Mouse (Mus musculus): ENCODE data around the gene Rubcn. TPM values are rescaled to one million over a fixed set of nuclear protein-coding genes. Genes with fewer than 3 reads are reported as not detected.
A peak's percentile ranks its signal among the peaks of the same experiment; 100 is the strongest.

Rubcn gene
- polyA plus RNA-seq, 1 experiment, result 39.7 TPM

DNA sequence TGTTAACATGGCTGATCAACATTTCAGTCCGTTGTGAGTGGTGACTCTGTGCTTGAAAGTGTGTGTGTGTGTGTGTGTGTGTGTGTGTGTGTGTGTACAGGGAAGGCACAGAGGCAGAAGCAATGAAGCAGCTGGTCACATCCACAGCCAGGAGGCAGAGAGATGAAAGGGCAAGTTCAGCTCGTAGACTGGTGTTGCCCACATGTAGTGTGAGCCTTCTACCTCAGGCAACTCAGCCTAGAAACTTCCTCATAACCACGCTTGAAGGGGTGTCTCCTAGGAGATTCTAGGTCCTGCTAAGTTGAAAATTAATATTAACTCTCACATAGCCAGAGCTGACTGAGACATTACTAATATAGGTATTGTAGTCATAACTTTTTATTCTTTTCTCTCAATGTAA is 4.2 kb downstream of the Rubcn start:
- Histone ChIP-seq H3K4me3 (ENCODE audit: insufficient read depth, low read length) (no peak overlapping the region), H3K27ac (ENCODE audit: insufficient read depth, low read depth, low read length) (no peak overlapping the region), H3K4me1 (ENCODE audit: control insufficient read depth, insufficient read depth, low read length) (peaks cover 13% of the 10 kb centered on the region)
- TF ChIP-seq CTCF (IDR thresholded peaks at IDR 0.05; ENCODE audit: low read depth, low read length), result no peak
- TF ChIP-seq POLR2A (IDR thresholded peaks at IDR 0.05; ENCODE audit: borderline replicate concordance, low read depth, low read length), result no peak

DNA sequence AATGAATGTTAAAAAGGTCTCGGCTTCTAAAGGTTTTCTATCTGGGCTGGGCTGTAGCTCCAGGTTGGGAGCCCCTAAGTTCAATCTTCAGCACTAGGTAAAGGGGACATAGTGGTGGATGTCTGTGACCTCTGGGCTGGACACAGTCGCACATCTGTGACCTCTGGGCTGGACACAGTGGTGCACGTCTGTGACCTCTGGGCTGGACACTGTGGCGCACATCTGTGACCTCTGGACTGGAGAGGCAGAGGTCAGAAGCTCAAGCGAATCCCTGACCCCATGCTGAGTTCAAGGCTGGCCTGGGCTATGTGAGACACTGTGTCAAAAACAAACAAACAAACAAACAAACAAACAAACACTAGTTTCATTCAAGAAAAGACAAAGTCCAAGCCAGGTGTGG is 7.3 kb downstream of the Rubcn start:
- TF ChIP-seq POLR2A (IDR thresholded peaks at IDR 0.05; ENCODE audit: borderline replicate concordance, low read depth, low read length) (no peak), CTCF (IDR thresholded peaks at IDR 0.05; ENCODE audit: low read depth, low read length) (no peak)
- Histone ChIP-seq H3K4me1 (ENCODE audit: control insufficient read depth, insufficient read depth, low read length) (peaks cover 15% of the 10 kb centered on the region), H3K27ac (ENCODE audit: insufficient read depth, low read depth, low read length) (no peak overlapping the region), H3K4me3 (ENCODE audit: insufficient read depth, low read length) (no peak overlapping the region)

DNA sequence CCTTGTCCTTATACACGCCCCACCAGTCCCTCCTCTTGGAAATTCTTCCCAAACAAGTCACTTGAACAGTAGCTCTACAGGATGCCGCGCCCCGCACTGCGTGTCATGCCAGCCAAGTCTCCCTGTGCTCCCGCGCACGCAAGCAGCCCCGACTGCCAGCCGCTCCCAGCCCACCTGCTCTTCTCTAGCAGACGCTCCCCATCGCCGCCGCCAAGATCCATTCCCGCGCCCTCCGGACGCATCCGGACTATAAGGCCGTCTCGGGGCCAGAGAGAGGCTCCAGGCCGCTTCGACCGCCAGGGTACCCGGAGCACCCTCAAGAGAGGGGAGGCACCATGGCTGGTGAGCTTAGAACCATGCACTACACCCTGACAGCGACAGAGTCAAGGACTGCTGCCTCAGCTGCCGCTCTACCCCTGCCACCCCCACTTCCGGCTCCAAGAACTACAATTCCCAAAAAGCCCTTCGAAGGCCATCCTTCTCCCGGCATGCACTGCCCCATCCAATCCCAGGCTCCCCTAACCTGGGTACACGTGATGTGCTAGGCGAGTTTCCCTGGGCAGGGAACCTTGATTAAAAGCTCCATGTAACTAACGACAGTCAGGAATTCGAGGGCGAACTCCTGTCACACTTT is 9.5 kb downstream of the Rubcn start:
- Histone ChIP-seq H3K4me3 (ENCODE audit: insufficient read depth, low read length) (peak overlapping the region; percentile 79), H3K4me1 (ENCODE audit: control insufficient read depth, insufficient read depth, low read length) (peaks cover 11% of the 10 kb centered on the region), H3K27ac (ENCODE audit: insufficient read depth, low read depth, low read length) (peak overlapping the region; percentile 37)
- TF ChIP-seq CTCF (IDR thresholded peaks at IDR 0.05; ENCODE audit: low read depth, low read length) (no peak), POLR2A (IDR thresholded peaks at IDR 0.05; ENCODE audit: borderline replicate concordance, low read depth, low read length) (no peak)

DNA sequence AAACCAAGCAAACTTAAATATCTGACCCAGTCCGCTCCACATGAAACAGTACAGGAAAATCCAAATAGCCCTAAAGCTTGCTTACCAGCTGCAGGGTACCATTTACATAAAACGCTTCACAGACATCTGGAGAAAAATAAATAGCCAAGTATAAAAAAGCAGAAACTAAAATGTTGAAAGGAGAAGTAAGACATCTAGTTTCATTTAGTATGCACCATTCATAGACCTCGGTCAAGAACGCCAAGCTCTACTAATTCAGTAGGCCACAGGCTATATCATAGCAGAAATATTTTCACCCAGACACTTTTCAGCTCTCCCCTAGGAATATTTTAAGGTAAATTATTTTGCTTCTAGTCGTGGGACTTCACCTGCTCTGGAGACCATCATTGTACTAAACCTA is 10.9 kb downstream of the Rubcn start:
- no peak for TF ChIP-seq POLR2A (IDR thresholded peaks at IDR 0.05; ENCODE audit: borderline replicate concordance, low read depth, low read length)
- TF ChIP-seq CTCF (IDR thresholded peaks at IDR 0.05; ENCODE audit: low read depth, low read length), result no peak
- Histone ChIP-seq H3K4me3 (ENCODE audit: insufficient read depth, low read length) (peak overlapping the region; percentile 79; the same call in 1 of the 2 replicates), H3K4me1 (ENCODE audit: control insufficient read depth, insufficient read depth, low read length) (peaks cover 10% of the 10 kb centered on the region), H3K27ac (ENCODE audit: insufficient read depth, low read depth, low read length) (peak overlapping the region; percentile 19; the same call in 1 of the 2 replicates)

DNA sequence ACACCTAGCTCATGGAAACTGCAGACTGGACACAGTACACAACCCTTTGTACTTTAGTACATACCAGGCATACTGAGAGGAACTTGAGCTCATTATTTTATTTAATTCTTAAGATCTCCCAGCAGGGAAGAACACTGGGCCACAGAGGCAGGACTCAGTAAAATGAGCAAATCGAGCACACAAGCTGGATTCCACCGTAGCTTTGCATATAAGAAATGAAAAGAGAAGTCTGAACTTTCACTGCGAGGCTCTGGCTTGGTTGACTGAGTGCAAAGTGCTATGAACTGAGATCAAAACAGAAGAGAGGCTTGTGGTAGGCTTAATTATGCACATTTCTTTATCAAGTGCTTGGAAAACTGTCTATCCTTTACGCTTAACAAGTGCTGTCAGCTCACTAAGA is 12.2 kb downstream of the Rubcn start:
- H3K4me3 ChIP-seq (ENCODE audit: insufficient read depth, low read length), result no peak overlapping the region
- no peak for TF ChIP-seq CTCF (IDR thresholded peaks at IDR 0.05; ENCODE audit: low read depth, low read length)
- no peak for TF ChIP-seq POLR2A (IDR thresholded peaks at IDR 0.05; ENCODE audit: borderline replicate concordance, low read depth, low read length)
- H3K4me1 ChIP-seq (ENCODE audit: control insufficient read depth, insufficient read depth, low read length), result peaks cover 10% of the 10 kb centered on the region
- no peak overlapping the region for H3K27ac ChIP-seq (ENCODE audit: insufficient read depth, low read depth, low read length)

DNA sequence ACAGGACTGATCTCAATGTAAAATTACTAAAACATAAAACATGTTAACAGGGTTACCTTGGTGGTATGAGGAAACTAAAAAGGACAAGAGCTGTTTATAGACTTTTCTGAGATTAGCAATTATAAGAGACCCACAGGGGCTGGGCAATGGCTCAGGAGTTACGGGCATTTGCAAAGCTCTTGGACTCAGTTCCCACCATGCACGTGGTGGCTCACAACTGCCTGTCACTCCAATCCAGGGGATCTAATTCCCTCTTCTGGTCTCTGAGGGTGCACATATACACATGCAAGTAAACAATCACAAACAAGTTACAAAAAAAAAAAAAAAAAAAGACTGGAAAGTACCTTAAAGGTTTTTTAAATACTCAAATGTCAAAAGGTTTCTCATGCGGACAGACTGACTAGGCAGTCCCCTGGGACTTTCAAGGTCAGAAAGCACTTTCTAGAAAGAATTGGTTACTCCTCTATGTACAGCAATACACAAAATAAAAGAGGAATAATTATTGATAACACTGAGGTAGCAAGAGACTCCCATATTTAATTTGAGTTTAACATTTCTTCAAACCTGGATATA is 15.7 kb downstream of the Rubcn start:
- Histone ChIP-seq H3K27ac (ENCODE audit: insufficient read depth, low read depth, low read length) (no peak overlapping the region), H3K4me1 (ENCODE audit: control insufficient read depth, insufficient read depth, low read length) (peaks cover 19% of the 10 kb centered on the region), H3K4me3 (ENCODE audit: insufficient read depth, low read length) (no peak overlapping the region)
- no peak for TF ChIP-seq POLR2A (IDR thresholded peaks at IDR 0.05; ENCODE audit: borderline replicate concordance, low read depth, low read length)
- TF ChIP-seq CTCF (IDR thresholded peaks at IDR 0.05; ENCODE audit: low read depth, low read length), result no peak

DNA sequence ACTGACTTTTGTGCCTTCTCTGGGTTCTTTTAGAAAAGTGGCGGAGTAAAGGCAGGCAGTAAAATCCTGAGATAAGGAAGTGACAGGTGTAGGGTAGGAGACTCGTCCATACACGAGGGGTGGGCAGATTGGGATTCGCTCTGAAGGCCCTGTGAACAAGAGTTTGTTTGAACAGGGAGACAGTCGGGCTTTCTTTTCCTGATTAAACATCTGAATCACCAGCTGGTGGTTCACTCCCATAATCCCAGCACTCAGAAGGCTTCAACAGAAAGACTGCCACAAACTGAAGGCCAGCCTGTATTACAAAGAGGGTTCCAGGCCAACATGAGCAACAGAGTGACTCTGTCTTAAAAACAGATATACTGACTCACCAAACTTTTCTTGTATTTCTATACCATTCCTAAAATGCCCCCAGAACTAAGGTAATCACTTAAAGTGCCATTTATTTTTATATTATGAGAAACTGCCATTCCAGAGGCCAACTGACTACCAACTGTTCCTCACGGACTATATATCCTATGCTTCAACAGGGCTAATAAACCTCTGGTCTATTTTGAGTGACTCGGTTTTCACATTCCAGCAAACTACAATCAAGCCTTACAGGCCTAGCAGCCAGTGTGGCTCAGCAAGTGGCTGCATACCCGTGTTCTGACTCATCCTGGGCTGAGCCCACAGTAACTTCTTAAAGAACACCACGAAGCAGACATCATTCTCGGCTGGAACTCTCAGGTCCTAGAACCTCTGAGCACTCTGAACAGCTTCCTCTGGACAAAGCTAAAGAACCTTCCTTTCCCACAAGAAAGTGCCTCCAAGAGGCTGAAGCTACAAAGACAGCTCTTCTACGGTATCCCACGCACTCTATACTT is 18.6 kb downstream of the Rubcn start:
- H3K27ac ChIP-seq (ENCODE audit: insufficient read depth, low read depth, low read length), result no peak overlapping the region
- no peak for TF ChIP-seq POLR2A (IDR thresholded peaks at IDR 0.05; ENCODE audit: borderline replicate concordance, low read depth, low read length)
- peaks cover 27% of the 10 kb centered on the region for H3K4me1 ChIP-seq (ENCODE audit: control insufficient read depth, insufficient read depth, low read length)
- no peak overlapping the region for H3K4me3 ChIP-seq (ENCODE audit: insufficient read depth, low read length)

DNA sequence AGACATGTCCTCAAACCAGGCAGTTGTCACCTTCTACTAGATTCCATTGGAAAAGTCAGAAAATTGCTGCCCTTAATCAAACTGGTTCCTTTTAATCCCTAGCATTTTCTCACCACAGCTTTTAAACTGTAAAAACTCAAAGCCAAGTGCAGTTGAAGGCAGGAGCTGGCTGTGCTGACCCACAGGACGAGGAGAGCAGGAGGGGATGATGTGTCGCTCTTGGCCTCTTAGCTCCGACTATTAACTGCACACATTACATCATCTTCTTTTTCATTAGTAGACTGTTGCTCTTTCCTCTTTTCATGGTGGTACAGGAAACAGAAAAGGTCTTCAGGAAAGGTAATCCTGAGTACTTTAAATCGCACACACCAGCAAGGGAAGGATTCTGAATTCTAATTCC is 19.2 kb downstream of the Rubcn start:
- peaks cover 31% of the 10 kb centered on the region for H3K4me1 ChIP-seq (ENCODE audit: control insufficient read depth, insufficient read depth, low read length)
- H3K4me3 ChIP-seq (ENCODE audit: insufficient read depth, low read length), result no peak overlapping the region
- H3K27ac ChIP-seq (ENCODE audit: insufficient read depth, low read depth, low read length), result no peak overlapping the region
- TF ChIP-seq CTCF (IDR thresholded peaks at IDR 0.05; ENCODE audit: low read depth, low read length) (no peak), POLR2A (IDR thresholded peaks at IDR 0.05; ENCODE audit: borderline replicate concordance, low read depth, low read length) (no peak)

DNA sequence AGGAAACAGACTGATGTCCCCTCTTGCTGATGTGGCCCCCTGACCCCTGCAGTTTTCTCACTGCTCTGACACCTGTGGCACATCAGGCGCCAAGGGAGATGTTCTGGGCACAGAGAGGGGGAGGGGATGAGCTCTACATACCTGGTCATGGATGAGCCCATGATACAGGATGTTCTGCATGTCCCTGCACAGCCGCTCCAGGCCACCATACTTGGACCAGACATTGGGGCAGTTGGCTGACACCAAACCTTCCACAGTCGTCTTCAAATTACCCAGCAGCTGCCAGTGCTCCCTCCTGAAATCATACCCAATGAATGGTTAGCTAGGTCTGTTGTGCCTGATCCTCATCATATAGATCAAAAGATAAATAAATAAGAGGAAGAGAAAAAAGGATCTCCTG is 20.8 kb downstream of the Rubcn start:
- Histone ChIP-seq H3K4me1 (ENCODE audit: control insufficient read depth, insufficient read depth, low read length) (peaks cover 37% of the 10 kb centered on the region), H3K4me3 (ENCODE audit: insufficient read depth, low read length) (no peak overlapping the region), H3K27ac (ENCODE audit: insufficient read depth, low read depth, low read length) (no peak overlapping the region)
- TF ChIP-seq POLR2A (IDR thresholded peaks at IDR 0.05; ENCODE audit: borderline replicate concordance, low read depth, low read length), result no peak
- no peak for TF ChIP-seq CTCF (IDR thresholded peaks at IDR 0.05; ENCODE audit: low read depth, low read length)

DNA sequence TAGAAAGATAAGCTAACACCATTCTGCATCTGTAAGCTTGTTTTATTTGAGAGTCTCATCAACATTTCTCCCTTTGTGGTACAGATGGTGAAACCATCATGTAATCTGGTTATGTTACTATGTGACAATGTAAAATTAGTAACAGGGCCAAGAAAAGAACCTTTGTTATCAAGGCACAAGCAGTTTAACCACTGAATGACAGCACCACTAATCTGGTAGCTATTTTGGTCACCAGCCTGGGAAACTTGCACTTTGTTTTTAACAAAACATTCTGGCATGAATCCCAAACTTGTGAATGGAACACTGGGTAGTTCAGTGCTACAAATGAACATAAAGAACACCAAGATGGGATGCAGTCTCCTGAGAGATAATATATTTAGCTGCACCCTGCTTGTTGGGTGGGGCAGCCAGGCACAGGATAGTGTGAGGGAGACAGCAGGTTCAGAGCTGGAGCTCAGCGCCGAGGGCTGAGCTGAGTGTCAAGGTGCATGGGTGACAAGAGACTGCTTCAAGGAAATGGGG is 23.5 kb downstream of the Rubcn start:
- Histone ChIP-seq H3K4me3 (ENCODE audit: insufficient read depth, low read length) (no peak overlapping the region), H3K4me1 (ENCODE audit: control insufficient read depth, insufficient read depth, low read length) (peaks cover 34% of the 10 kb centered on the region), H3K27ac (ENCODE audit: insufficient read depth, low read depth, low read length) (peak overlapping the region; percentile 92)
- TF ChIP-seq POLR2A (IDR thresholded peaks at IDR 0.05; ENCODE audit: borderline replicate concordance, low read depth, low read length), result no peak
- no peak for TF ChIP-seq CTCF (IDR thresholded peaks at IDR 0.05; ENCODE audit: low read depth, low read length)
